Mouse (Mus musculus): ENCODE data around the gene Mrc2.
A peak's percentile ranks its signal among the peaks of the same experiment; 100 is the strongest.

Mrc2 gene

GRCm38 (mm10) chr11:105350643-105351042 lies 58.2 kb downstream of the Mrc2 start:
- DNase-seq (ENCODE audit: low spot score): no peak

DNA sequence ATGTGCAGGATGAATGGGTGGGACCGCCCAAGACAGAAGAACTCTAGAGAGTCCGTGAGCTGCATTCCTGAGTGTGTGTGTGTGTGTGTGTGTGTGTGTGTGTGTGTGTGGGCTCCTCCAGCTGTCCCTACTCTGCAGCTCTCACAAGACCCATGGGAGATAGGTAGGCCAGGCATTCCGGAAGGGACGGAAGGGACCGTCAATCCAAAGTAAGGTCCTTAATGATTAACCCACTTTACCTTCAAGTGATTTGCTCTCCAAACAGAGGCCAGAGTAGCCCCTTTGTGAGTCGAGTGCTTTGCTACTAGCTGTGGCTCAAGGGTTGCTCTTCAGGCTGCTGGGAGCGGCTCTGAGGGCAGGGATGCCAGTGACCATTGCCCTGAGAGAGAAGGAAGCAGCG lies 59.7 kb downstream of the Mrc2 start:
- no peak for DNase-seq (ENCODE audit: low spot score)

DNA sequence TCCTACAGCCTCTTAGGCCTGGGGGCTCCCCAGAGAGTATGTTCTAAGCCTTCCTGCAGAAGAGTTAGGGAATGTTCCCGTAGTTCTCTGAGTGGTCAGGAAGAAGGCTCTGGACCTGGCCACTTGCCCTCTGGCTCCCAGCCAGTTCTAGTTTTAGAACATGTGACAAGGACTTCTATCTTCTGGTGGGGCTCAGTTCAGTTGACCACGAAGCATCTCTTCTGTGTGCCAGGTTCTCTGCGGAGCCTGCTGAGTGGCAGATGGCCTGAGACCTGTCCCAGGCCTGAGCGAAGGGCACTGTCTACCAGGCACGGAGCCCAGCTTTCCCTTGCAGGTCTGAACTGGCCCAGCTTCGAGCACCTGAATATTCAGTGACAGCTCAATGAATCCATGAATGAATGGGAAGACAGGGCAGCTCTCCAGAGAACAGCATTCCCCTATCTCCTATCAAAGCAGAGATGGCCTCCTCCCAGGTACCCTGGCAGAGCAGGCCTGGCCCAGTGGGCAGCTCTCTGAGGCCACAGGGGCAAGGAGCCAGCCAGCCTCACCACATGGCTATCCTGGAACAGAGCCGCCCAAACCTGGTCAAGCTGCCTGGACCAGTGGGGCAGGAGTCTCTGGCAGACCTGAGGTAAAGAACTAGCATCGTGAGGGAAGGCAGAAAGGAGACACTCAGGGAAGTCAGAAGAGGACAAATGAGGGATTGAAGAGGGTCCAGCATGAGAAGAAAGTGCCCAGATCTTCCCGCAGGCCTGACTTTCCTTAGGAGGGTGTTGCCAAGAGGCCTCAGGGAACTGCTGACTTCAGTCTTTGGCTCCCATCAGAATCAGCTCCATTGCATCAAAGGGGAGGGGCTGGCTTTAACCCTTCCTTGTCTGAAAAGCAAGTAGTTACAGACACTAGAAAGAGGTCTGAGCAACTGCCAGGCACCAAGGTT lies 60.8 kb downstream of the Mrc2 start:
- no peak for DNase-seq (ENCODE audit: low spot score)

GRCm38 (mm10) chr11:105353891-105354280 lies 61.4 kb downstream of the Mrc2 start:
- no peak for DNase-seq (ENCODE audit: low spot score)

DNA sequence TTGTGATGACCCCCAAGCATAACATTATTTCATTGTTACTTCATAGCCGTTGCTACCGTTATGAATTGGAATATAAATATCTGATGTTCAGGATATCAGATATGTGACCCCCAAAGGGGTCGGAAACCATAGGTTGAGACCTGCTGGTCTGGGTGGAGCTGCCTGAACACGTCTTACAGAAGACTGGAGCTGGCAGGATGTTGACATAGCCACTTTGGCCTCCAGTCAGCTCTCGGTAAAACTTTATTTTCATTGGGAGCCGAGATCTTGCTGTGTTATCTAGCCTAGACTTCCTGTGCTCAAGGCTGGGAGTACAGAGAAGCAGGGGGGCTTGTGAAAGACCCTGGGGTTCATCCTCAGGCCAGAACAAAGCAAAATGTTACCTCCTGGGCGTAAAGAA lies 63.9 kb downstream of the Mrc2 start:
- no peak for DNase-seq (ENCODE audit: low spot score)

DNA sequence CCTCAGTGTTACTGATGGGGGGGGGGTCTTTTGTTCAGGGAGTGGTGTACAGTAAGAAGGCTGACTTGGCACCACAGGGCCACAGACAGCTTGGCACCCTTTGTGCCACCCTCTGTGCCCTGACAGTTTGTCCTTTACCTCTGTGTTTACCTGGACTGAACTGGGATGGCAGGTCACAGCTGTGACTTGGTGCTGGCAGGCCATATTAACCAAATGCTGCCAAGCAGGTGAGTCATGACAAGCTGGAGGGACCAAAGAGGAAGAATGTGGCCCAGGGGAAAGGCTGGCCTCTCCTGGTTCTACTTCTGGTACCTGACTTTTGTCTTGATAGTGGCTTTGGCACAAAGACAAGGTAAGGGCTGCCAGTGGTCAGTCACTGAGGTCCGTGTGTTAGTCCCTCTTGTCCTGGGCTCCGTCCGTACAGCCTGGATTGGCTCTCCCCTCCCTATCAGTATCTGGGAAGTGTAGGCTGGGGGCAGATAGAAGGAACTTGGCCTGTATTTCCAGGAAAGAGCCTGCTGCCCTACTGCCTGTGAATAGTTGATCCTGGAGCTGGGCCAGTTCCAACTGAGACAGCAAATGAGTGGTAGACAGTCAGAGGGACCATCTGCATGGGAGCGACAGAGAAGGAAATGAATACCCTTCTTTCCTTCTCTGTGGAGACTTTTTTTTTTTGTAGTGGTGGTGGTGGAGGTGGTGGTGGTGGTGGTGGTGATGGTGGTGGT lies 69.8 kb downstream of the Mrc2 start:
- DNase-seq (ENCODE audit: low spot score): peak; percentile 29

DNA sequence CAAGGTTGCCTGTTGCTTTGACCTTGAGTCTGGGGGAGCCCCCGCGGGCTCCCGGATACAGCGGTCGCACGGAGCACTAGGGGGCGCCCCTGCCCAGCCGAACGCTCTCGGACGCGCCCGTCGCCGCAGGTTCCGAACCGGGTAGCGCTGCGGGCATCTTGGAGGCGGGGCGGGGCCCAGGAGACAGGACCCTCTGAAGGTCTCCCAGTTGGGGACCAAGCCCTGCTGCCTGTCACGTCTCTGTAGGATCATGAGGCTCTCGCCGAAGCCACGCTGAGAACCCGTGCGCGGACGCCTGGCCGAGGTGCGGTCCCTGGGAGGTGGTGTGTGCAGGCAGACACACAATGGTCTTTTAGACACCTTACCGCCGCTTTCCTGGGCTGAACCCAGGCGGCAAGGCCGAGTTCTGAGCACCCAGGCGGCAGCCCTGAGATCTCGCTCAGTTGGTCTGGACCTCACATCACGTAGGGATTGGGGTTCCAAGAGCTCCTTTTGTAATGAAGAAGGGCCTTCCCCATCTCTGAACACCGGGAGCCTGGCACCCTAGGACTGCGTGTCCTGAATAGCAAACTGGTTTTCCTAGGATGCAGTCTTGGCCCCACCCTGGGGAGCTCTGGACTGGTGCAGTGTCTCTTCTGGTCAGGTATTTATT lies 70.6 kb downstream of the Mrc2 start:
- DNase-seq (ENCODE audit: low spot score): peak; percentile 84

- peak; percentile 47 for DNase-seq (ENCODE audit: low spot score)
These were observed 71.3 kb downstream of the Mrc2 start for GRCm38 (mm10) chr11:105363598-105364385.

DNA sequence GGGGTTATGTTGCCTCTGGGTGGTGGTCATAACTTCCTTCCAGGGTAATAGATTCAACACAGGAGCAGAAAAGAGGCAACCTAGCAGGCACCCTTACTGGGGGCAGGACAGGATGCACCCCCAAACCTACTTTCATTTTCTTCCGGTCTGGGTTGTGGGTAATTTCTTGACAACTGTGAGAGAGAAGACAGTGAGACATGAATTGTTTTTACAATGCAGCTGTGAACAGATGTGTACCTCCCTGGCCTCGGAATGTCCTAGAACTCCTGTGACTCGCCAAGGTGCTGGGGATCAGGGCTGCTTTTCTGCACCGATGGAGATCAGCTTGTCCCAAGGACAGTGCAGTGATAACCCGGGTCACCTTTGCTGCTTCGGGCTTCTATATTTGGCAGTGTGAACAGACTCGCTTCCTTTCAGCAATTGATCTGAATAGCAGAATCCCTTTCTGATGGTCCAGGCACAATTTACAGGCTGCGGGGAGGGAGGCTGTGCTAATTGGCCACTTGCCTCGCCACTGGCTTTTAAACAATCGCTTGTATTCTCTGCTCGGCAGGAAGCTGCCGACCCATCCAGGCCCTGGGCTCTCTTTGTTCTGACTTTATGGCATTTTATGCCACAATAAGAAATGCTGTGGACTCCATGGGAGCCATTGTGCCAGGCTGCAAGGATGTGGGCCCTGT lies 72.1 kb downstream of the Mrc2 start:
- peak; percentile 63 for DNase-seq (ENCODE audit: low spot score)

DNA sequence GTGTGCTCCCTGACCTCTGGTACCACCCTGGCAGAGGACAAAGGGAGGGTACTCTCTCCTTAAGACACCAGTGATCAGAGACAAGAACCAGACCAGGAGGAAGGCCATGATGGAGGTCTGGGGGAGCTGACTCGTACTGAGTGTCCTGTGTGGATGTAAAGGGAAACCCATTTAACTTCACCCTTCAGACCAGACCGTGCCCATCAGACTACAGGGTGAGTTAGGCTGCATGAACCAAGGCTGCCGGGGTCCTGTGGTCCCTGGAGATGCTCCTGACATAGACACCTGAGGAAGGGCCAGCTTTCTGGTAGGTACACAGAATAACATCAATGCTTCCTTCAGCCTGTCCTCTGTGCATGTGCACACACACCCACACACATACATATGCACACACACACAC lies 73.2 kb downstream of the Mrc2 start:
- no peak for DNase-seq (ENCODE audit: low spot score)

DNA sequence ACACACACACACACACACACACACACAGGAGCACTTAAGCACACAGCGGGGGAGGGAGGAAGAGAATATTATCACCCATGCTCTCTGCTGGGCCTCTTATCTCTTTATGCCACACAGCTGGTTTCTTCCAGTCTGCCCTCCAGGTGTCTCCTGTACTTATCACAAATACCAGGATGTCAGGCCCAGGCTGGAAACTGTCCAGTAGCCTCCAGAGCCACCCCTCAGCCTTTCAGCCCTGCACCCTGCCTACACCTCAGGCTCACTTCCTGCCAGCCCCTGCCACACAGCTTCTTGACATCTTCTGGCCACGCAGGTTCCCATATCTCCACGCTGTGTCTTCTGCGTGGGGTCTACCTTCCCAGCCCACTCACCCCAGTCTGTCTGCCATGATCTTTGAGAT lies 73.6 kb downstream of the Mrc2 start:
- no peak for DNase-seq (ENCODE audit: low spot score)

- DNase-seq (ENCODE audit: low spot score): no peak
These were observed 74.7 kb downstream of the Mrc2 start for GRCm38 (mm10) chr11:105367163-105367562.

GRCm38 (mm10) chr11:105368833-105369232 lies 76.4 kb downstream of the Mrc2 start:
- peak; percentile 29 for DNase-seq (ENCODE audit: low spot score)

DNA sequence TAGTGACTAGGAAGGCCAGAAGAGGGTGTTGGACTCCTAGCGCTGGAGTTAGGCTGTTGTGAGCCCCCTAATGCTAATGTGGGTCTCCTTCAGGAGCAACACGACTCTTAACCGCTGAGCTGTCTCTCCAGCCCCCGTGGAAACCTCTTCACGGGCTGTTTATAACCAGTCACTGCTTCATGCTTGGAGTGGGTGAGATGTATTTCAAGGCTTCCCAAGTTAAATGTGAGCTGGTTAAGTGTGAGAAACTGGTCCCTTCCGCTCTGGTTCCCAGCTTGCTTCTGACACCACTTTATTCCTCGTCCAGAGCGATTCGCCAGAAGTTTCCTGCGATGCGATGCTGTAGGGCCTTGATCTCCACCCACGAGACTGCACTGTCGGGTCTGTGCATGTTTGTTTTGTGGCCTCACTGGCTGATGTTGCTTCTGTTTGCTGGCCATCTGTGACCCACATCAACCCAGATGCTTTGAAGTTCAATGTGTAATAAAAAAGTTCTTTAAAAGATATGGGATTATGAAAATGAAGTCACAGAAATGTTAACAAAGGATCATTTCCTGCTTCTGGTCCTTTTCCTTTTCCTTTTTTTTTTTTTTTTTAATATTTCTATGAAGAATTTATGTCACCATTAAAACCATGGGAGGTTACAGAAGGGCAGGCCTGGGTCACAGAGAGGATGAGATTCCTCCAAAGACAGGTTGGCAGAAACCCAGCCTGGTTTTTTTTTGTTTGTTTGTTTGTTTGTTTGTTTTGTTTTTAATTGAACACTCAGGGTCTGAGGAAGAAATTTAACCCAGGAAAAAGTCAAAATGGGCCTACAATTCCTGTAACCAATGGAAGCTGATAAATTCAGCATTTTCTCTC lies 77.3 kb downstream of the Mrc2 start:
- no peak for DNase-seq (ENCODE audit: low spot score)

DNA sequence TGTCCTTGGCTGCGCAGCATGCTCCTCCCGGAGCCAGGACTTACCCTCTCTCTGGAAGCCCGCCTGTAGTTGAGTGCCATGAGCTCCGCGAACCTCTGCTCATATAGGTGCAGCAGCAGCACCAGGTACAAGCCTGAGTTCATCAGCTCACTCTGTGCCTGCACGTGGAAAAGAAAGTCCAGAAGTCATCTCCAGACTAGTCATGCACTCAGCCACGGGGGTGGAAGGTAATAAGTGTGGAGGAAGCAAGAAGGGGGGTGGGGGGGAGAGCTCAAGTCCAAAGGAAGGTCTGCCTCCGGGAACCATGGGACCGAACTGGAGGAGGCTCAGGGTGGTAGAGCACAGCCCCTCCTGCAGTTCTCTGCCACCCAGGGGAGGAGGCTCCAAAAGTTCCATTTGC lies 79.4 kb downstream of the Mrc2 start:
- no peak for DNase-seq (ENCODE audit: low spot score)

DNA sequence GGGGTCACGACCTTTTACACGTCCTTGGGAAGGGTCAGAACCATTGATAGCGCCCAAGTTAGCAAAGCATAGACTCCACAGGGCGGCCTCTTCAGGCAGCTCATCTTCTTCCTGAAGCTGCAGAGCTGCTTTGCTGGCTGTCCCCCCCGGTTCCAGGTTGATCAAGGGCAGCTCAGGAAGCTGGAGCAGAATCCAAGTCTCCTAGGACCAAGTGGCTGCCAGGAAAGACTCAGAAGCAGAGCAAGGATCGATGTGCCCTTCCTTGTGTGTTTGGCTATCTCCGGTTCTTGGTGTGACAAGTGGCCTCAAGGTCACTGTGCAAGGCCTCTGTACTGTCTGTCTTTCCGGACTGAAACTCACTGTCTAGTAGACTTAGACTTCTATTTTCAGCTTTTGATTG lies 81.4 kb downstream of the Mrc2 start:
- DNase-seq (ENCODE audit: low spot score): no peak

GRCm38 (mm10) chr11:105374526-105375175 lies 82.2 kb downstream of the Mrc2 start:
- DNase-seq (ENCODE audit: low spot score): no peak

DNA sequence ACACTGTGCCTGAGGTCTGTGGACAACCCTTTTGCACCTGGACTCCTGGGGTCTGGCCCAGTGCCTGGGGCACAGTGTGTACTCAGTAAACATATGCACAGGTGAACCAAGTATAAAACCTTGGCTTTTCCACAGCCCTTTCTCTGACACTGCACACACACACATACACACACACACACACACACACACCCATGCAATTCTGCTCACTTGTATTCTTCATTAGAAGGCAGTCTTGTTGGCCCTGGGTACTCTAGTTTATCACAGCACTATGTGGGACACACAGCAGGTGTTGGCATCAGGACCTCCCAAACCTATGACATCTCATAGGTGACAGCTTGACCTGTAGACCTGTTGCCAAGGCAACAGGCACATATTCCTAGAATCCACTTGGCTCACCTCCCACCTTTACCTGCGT lies 83.4 kb downstream of the Mrc2 start:
- no peak for DNase-seq (ENCODE audit: low spot score)

DNA sequence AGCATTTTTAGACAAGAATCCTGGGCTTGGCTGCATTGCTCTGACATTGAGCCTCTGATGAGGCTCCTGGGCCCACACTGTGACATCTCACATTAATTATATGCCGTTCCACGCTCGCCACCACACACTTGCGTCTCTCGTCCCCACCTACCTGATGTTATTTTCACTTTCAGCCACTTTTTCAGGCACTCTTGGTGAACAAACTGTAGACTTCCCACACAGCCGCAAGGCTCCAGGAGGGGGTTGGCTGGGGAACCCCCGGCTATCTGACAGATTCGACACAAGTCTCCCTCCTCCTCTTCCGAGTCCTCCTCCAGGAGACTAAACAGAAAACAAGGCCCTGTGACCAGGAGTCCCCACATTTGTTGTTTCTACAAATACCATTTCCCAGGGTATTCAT lies 92.8 kb downstream of the Mrc2 start:
- no peak for DNase-seq (ENCODE audit: low spot score)

GRCm38 (mm10) chr11:105388636-105389035 lies 96.2 kb downstream of the Mrc2 start:
- DNase-seq (ENCODE audit: low spot score): peak; percentile 46

Data from layer of hippocampus, adult 11-12 months (tissue).